Mouse (Mus musculus) CD4-positive, CD25-positive, alpha-beta regulatory T cell, adult 4 months (primary cell): ENCODE results near the gene Lyrm7. TPM values are rescaled to one million over a fixed set of nuclear protein-coding genes. Genes with fewer than 3 reads are reported as not detected.

Experiments used
- ATAC-seq: one replicate; pipeline ENCODE4 v1.8.0; 2017
- polyA plus RNA-seq, 2 experiments: library from polyadenylated mRNA; unstranded; fragments of 100-300 nt; shearing (Covaris generic); gene quantifications; one replicate each; pipeline ENCODE4 v1.2.1; 2017

The Lyrm7 gene
- polyA plus RNA-seq, 2 experiments from 2014 or later = 3.4 to 8.4 TPM

GRCm38 (mm10) chr11:54845470-54846442 lies 15.0 kb downstream of the Lyrm7 start:
- no peak for ATAC-seq

GRCm38 (mm10) chr11:54844959-54845358 lies 15.8 kb downstream of the Lyrm7 start:
- ATAC-seq = peak; percentile 48

- ATAC-seq = peak; percentile 96
Measured at GRCm38 (mm10) chr11:54844424-54844823, 16.3 kb downstream of the Lyrm7 start.

- ATAC-seq = no peak
Measured at GRCm38 (mm10) chr11:54840891-54841290, 19.8 kb downstream of the Lyrm7 start.

GRCm38 (mm10) chr11:54839696-54840095 lies 21.0 kb downstream of the Lyrm7 start:
- ATAC-seq = no peak

GRCm38 (mm10) chr11:54836106-54836505 lies 24.6 kb downstream of the Lyrm7 start:
- no peak for ATAC-seq

- ATAC-seq = no peak
Measured at GRCm38 (mm10) chr11:54834596-54834995, 26.1 kb downstream of the Lyrm7 start.

GRCm38 (mm10) chr11:54833833-54834232 lies 26.9 kb downstream of the Lyrm7 start:
- no peak for ATAC-seq

GRCm38 (mm10) chr11:54826819-54827218 lies 33.9 kb downstream of the Lyrm7 start:
- peak; percentile 26 for ATAC-seq

GRCm38 (mm10) chr11:54825774-54826173 lies 34.9 kb downstream of the Lyrm7 start:
- no peak for ATAC-seq

GRCm38 (mm10) chr11:54823467-54823866 lies 37.2 kb downstream of the Lyrm7 start:
- ATAC-seq = no peak

GRCm38 (mm10) chr11:54819489-54819888 lies 41.2 kb downstream of the Lyrm7 start:
- no peak for ATAC-seq

GRCm38 (mm10) chr11:54817449-54817848 lies 43.3 kb downstream of the Lyrm7 start:
- no peak for ATAC-seq

- ATAC-seq = no peak
Measured at GRCm38 (mm10) chr11:54815659-54816058, 45.1 kb downstream of the Lyrm7 start.

GRCm38 (mm10) chr11:54812812-54813516 lies 47.8 kb downstream of the Lyrm7 start:
- no peak for ATAC-seq

- no peak for ATAC-seq
Measured at GRCm38 (mm10) chr11:54812314-54812713, 48.4 kb downstream of the Lyrm7 start.

GRCm38 (mm10) chr11:54811054-54811453 lies 49.7 kb downstream of the Lyrm7 start:
- ATAC-seq = no peak

- no peak for ATAC-seq
Measured at GRCm38 (mm10) chr11:54809582-54809981, 51.1 kb downstream of the Lyrm7 start.

- ATAC-seq = peak; percentile 38
Measured at GRCm38 (mm10) chr11:54808177-54808576, 52.5 kb downstream of the Lyrm7 start.

- ATAC-seq = peak; percentile 97
Measured at GRCm38 (mm10) chr11:54807669-54808068, 53.0 kb downstream of the Lyrm7 start.

GRCm38 (mm10) chr11:54806891-54807290 lies 53.8 kb downstream of the Lyrm7 start:
- no peak for ATAC-seq

- ATAC-seq = no peak
Measured at GRCm38 (mm10) chr11:54805196-54805595, 55.5 kb downstream of the Lyrm7 start.

GRCm38 (mm10) chr11:54802621-54803020 lies 58.1 kb downstream of the Lyrm7 start:
- no peak for ATAC-seq
